Mouse (Mus musculus) left cerebral cortex, postnatal 14 days (tissue): ENCODE measurements around the gene Eva1c. TPM values are rescaled to one million over a fixed set of nuclear protein-coding genes. Genes with fewer than 3 reads are reported as not detected.
A peak's percentile ranks its signal among the peaks of the same experiment; 100 is the strongest.

Experiments
- DNase-seq, 2 experiments: peaks; one replicate each; pipeline ENCODE4 v3.0.0; 2021 to 2022; ENCODE audit warnings: low spot score in 2 of 2, mixed read lengths in 1 of 2
- intact Hi-C: fragments of 180-260 bp; cut with DNase I; formaldehyde crosslinking; loops from one replicate; pipeline ENCODE4 v1.15.1; 2025
- total RNA-seq, 2 experiments: library from RNA; stranded (reverse); gene quantifications; 2 replicates each; pipeline ENCODE4 v1.2.3; 2021

Eva1c gene
- total RNA-seq, 2 experiments from 2014 or later: 1.6 to 2.1 TPM

DNA sequence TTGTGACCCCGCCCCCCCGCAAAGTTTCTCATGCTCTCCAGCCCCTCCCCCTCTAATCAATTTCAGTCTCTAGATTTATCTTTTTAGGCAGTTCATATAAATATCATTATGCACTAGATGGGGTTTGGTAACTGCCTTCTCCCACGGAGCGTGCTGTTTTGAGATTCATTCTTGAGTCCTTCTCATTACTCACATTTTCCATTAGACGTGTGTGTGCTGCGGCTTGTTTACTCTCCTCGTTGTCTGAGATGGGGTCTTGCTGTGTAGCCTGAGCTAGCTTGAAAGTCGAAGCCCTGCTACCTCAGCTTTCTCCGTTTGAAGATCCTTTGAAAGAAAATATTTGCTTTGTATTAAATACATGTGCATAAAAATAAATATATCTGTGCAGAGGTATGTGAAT, 67.3 kb downstream of the Eva1c start:
- DNase-seq: no peak
- intact Hi-C loops: no loop called here

DNA sequence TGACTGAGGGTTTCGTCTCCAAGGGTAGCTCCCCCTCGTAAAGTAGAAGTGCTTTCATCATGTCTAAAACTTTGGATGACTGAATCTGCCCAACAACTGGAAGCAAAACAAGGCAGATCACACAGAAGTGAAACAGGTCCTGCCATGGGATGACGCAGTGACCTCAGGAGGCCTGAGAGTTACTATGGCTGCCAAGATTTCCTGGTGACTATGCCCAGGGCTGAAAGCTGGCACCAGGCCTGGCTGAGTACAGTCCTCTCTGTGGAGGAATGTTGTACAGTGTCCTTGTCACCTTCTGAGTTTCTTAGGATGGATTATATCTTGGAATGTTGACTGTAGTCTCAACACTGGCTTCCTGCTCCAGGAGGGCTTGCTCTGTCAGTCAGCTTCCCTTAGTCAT, 71.1 kb downstream of the Eva1c start:
- intact Hi-C loops: no loop called here
- DNase-seq: no peak

DNA sequence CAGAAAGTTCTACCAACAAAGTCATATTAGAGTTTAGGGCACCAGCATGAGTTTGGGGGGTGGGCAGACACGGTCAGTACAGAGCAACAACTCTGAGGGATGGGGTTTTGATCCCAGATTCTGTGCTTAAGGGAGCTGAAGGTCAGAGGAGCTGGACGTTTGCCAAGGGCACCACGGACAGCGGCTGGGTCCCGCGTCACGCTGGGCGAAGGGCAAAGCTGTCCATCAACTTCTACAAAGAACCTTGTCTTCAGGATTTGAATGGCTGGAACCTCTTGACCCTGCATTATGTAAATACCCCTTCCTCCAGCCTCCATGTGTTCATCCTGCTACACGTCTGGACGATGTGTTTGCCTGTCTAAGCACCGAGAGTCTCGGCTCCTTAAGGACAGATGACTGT, 73.0 kb downstream of the Eva1c start:
- intact Hi-C loops: no loop called here
- DNase-seq: no peak

DNA sequence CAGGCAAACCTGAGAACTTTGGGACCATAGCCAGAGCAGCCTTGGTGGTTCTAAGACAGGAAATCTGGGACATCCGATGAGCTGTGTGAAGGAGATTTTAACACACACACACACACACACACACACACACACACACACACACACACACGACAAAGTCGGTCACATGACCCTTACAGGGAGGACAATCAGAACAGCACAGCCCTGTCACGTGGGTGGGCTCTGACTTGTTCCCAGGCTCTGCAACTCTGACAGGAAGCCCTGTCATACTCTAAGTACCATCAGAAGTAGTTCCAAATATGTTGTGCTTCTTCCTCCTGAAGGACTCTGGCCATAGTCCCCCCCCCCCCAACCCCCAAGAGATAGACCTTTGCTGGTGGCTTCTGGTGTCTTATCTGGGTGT, 74.8 kb downstream of the Eva1c start:
- intact Hi-C loops: no loop called here
- DNase-seq: no peak

DNA sequence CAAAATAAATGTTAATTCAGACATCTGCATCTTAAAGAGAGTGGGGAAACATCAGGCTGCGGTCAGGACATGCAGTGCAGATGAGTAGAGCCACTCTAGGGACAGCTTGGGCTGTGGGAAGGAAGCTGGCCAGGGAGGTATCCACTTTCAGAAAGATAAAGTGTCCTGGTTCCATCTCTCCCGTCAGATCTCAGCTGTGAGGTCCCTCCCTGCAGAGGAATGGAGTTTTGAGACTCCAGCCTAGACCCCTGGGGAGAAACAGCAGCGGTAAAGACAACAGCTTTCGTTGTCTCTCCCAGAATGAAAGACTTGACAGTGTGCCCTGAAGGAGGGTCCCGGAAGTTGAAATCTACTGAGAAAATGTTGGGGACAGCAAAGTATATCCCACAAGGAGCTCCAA, 76.8 kb downstream of the Eva1c start:
- DNase-seq: no peak
- intact Hi-C loops: no loop called here

DNA sequence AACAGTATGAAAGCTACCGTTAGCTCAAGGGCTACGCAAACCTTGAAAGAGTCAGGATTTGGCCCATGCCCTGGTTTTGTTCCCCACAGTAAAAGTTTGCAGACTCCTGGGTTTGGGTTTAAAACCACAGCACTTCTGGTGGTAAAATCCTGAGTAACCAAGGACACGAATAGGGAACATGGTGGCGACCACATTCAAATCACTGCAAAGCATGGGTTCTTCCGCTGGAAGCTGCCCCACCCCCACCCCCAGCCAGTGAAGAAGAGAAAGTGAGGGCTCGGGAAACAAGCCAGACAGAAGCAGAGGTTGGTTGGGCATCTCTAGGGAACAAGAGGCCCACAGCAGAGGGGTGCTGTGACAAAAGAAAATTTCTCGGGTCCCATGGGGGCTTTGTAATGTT, 80.7 kb downstream of the Eva1c start:
- DNase-seq: no peak

DNA sequence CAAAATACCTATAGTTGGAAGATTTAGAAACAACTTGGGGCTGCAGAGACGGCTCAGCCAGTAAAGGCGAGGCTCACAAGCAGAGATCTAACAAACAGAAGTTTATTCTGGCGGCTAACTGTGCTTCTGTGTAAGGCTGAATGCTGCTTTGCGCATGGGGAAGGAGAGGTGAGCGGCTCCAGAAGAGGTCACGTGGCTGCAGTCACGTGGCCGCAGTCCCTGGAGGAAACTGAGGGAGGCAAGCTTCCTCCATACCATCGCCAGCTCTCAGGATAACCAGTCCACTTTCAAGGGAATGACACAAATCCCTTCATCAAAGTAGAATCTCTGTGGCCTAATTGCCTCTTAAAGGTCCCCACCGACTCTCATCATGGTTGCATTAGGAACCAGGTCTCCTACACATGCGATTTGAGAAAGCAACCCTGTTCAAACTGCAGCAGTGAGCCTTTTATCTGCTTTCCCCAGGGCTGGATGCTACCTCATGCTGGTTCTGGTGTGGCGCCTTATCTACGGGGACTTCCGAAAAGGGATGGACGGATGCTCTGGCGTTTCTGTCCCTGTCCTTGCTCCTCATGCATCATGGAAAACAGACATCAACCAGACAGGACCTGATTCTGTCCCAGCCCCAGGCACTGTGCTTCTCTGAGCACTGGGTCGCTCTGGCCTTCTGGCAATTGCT, 84.5 kb downstream of the Eva1c start:
- no peak for DNase-seq
- intact Hi-C loops: no loop called here

More for the DNA sequence above, 80.7 kb downstream of the Eva1c start:
- intact Hi-C loops: no loop called here

DNA sequence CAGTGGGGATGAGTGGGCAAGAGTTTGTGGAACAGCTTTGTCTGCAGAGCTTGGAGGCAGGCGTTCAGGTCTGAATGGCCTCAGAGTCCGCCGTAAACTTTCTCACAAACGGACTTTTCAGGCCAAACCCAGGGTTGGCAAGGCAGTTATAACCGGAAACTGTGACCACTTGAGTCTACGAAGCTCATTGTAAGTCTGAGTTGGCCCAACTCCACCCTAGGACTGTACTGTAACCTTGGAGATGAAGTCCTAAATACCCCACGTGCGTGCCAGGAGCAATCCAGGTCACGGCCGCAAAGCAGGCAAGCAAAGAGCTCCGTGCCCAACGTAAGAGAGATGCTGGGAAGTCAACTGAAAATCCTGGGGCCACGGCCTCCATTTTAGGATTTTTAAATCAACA, 85.2 kb downstream of the Eva1c start:
- no peak for DNase-seq
- intact Hi-C loops: no loop called here

DNA sequence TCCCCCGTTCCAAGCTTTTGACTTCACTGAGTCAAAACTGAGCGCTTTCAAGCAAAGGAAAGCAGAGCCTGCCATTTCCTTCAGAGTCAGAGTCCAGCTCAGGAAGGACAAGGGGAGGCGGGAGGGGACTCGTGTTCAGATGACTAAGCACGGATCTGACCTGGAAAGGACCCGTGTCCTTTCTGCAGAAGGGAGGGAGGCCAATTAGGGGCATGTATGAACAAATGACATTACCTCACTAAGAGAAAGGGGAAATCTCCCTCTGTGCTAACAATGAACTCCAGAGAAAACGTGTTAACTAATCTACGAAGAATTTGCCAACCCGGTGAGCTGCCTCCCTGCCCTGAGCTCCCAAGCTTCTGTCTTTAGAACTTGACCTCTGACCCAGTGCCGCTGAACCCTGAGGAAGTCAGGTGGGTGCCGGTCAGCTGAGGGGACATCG, 89.5 kb downstream of the Eva1c start:
- intact Hi-C loops: no loop called here
- DNase-seq: no peak

DNA sequence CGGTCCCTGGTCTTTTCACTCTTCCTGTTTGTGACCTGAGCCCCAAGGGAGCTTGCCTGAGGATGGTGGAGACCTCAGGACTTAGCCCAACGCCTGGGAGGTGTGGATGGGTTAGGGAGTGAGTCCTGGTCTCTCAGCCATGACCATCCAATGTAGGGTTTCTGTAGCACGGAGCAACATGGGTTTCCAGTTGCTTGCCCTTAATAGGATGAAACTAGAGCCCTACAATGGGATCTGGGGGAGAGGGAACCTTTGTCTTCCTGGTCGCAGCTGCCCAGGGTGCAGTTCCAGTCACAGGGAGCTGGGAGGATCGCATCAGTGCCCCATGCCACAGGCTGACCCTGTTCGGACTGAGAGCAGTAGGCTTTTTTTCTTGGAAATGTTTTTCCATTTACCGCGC, 90.6 kb downstream of the Eva1c start:
- DNase-seq: no peak
- intact Hi-C loops: no loop called here

DNA sequence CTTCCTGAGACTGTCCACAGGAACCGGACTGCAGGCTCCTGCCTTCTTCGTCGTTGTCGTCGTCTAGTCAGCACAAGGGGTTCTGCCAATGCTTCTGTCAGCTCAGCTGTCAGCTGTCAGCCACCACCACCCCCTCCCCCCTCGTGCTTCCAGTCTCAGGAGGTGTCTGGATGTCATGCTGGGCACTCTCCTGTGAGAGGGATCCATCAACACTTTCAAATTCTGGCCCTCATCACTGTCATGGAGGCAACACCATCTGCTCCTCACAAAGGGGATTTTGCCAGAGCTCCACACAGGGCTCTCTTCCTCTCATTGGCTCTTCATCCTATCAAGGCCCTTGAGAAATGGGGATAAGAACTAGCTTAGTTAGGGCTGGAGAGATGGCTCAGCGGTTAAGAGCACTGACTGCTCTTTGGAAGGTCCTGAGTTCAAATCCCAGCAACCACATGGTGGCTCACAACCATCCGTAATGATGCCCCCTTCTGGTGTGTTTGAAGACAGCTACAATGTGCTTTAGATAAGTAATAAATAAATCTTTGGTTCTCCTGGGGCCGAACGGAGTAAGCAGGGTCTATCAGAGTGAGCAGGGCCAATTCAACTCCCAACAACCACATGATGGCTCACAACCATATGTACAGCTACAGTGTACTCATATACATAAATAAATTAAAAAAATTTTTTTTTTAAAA, 95.1 kb downstream of the Eva1c start:
- intact Hi-C loops: loop anchor here (10.0 kb wide), 1 partner anchor 597 kb away; no protein-coding TSS in a partner anchor
- DNase-seq: no peak

DNA sequence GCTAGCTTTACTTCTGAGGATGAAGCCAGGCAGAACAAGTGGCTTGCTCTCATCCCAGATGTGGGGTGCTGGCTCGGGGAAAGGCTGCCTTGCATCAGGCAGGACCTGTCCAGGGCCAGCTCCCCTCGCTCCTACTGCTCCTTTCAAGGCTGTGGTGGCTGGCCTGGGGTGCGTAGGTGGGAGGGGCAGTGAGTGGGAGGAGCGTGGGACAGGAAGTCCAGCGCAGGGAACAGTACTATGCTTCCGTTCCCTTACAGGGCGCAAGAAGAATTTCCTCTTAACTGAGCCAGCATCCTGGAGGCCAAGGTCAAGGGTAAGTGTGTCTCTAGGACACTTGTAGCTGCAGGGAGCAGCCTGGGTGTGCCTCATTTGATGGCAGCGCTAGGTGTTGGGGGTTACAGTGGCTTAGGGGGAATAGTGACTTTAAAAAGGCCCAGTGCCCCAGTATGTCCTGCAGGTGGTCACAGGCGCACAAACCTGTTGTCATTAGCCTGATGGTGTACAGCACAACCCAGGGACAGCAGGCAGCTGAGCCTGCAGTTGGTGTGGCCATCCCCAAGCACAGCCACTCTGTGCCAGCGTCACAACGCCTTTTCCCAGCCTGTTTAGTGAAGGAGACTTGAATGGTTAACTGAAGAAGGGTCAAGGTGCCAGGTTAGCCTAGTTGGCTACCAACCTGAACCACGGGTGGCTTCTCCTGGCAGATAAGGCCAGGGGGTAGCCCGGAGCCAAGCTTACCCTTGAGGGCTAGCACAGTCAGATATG, 98.3 kb downstream of the Eva1c start:
- intact Hi-C loops: loop anchor here (5.0 to 10.0 kb wide), 2 partner anchors 92 to 600 kb away; no protein-coding TSS in a partner anchor
- no peak for DNase-seq

DNA sequence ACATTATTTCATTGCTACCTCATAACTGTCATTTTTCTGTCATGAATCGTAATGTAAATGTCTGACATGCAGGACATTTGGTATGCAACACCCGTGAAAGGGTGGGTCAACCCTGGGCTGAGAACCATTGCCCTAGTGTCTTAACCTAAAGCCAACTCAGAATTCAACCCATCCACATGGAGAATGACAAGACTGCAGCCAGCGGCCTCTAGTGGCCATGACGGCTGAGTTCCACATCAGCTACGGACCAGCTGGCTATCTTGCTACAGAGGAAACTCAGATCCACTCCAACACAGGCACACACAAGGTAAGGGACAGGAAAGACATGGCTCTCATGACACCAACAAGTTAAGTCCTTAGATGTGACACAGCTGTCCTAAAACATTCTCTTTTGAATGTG, 98.9 kb downstream of the Eva1c start:
- peak; percentile 69 to 79 for DNase-seq
- intact Hi-C loops: loop anchor here (5.0 to 10.0 kb wide), 2 partner anchors 93 to 601 kb away; no protein-coding TSS in a partner anchor

DNA sequence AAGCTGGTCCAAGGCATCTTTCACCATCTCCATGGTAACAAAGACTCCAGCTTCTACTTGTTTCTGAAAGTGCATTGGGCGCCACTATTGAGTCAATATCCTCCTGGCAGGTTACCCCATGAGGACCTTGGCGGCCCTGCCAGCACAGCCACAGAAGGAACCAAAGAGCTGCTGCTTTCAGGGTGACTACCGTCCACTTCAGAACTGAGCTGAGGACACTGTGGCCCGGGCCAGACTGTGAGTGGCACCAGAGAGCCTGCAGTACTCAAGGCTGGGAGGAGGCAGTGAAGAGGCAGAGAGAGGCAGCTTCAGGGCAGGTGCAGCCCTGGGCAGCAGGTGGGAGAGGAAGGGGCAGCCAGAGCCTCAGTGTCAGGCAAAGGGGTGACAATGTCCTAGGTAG, 100.9 kb downstream of the Eva1c start:
- intact Hi-C loops: loop anchor here (5.0 to 10.0 kb wide), 2 partner anchors 95 to 603 kb away; no protein-coding TSS in a partner anchor
- no peak for DNase-seq

DNA sequence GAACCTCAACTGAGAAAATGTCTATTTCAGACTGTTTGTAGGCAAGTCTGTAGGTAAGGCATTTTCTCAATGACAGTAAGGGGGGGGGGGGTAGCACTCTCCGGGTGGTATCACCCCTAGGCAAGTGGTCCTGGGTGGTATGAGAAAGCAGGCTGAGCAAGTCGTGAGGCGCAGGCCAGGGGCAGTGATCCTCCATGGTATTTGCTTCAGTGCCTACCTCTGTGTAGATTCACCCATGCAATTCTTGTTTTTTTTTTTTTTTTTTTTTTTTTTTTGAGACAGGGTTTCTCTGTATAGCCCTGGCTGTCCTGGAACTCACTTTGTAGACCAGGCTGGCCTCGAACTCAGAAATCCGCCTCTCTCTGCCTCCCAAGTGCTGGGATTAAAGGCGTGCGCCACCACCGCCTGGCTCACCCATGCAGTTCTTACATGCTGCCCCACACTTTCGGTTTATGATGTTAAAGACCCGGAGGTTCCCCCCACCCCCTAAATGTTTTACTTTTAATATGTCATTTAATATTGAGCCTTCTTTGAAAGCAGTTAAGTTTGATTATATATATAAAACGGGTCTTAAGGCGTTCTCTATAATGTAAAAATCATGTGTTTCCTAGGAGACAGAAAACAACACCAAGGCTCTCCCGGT, 107.1 kb downstream of the Eva1c start:
- intact Hi-C loops: loop anchor here (5.0 kb wide), 1 partner anchor 121 kb away; the partner anchor contains the start of gene Urb1
- no peak for DNase-seq

DNA sequence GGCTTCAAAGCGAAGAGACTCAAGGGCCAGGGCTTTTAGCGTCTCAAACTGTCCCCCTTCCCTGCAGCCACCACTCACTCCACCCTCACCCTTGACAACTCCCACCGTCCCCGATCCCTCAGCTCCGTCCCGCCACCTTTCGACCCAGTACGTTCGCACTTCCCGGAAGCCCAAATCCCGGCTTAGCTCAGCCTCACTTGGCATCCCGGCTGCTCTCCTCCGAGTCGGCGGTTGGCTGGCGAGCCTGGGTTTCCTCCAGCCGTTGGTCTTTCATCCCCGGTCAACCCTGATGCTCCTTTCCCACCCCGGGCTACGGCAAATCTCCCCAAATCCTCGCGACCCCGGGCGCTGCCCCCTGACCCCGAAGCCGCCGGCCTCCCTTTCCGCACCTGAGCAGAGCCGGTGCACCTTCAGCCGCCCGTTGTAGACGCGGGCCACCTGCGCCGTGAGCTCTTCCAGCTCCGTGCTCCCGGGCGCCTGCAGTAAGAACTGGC, 107.7 kb downstream of the Eva1c start:
- peak in 1 of 2 experiments; percentile 63 for DNase-seq
- intact Hi-C loops: loop anchor here (5.0 kb wide), 1 partner anchor 122 kb away; the partner anchor contains the start of gene Urb1

DNA sequence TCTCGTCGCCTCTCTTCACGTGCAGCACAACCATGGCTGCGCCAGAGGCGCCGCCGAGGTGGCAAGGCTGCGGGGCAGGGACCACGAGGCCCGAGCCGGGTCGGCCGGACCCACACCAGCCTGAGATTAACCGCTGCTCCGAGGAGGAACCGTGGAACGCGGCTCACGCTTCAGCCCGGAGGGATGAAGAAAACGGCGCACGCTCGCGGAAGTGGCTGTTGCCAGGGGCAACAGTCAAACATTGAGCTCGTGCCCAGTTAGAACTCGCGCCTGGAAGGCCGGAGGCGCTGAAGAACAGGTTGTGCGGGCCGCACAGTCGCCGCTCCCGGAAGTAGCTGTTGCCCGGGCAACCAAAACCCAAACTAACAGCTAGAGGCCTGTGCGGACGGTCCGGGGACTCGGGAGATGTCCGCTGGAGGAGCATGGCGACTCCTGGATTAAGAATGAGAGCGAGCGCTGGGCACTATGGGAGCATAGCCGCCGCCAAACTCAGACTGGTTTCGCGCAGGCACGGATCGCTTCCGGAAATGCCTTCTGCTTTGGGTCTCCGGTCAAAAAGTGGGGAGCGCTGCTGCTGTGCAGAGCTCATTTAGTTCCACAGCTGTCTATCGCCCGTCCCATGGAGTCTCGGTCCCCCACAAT, 108.3 kb downstream of the Eva1c start, which contains the start of gene Cfap298:
TSS of gene Cfap298 (minus strand) at position 428 of the 642 bp plus-strand sequence.
- intact Hi-C loops: loop anchor here (5.0 kb wide), 1 partner anchor 123 kb away; the partner anchor contains the start of gene Urb1
- DNase-seq: peak; percentile 95

DNA sequence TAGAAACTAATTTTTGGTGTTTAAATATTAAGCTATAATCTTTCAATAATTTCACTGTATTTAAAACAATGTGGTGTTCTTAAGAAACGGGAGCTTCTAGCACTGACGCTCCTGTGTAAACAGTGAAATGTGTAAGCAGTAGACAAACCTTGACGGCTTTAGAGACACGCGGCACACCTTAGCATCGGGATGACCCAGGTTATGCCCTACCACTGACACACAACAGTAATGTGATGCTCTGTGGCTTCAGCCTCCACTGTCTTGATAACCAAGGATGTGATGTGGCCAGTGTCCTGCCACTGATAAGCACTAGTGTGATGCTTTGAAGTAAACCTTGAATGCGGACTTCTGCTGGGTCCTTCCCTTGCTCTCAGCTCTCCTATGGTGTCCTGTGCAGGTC, 114.7 kb downstream of the Eva1c start:
- intact Hi-C loops: no loop called here
- DNase-seq: no peak

DNA sequence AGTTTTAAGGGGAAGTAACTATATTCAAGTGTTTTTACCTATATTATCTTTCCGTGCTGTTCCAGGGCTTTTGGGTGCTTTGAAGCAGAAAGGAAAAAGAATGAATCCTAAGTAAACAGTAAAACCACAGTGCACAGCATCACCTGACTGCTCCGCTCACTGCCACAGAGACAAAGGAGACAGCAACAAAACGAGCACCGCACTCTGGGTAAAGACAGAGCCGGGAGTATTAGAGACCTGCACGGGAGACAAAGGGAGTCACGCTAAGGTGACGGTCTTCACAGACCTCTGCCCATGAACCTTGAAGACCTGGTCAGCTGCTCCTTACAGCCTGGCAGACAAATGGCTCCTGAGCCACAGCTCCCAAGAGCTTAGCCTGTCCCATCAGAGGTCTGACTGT, 120.5 kb downstream of the Eva1c start:
- no peak for DNase-seq

More for the DNA sequence above, 120.5 kb downstream of the Eva1c start:
- intact Hi-C loops: no loop called here
